Mouse (Mus musculus) thymus, postnatal 4 days (tissue): ENCODE results near the gene Smarca2.
"Not testable (repeated sequence)": the region's sequence is repeated elsewhere in the genome, so short reads cannot be mapped to it uniquely, and the experiment has no call there.

Experiments used
- DNase-seq: peaks from one replicate; pipeline ENCODE4 v3.0.0; 2021

Smarca2 gene

DNA sequence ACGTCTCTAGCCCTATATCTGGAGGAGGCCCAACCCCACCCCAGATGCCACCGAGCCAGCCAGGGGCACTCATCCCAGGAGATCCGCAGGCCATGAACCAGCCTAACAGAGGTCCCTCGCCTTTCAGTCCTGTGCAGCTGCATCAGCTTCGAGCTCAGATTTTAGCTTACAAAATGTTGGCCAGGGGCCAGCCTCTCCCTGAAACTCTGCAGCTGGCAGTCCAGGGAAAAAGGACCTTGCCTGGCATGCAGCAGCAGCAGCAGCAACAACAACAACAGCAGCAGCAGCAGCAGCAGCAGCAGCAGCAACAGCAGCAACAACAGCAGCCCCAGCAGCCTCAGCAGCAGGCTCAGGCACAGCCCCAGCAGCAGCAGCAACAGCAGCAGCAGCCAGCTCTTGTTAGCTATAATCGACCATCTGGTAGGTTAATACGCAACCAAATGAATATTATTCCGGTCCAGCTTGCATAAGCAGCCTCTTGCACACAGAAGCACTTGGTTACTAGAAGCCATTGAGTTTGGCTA is 25.9 kb downstream of the Smarca2 start:
- no peak for DNase-seq

- DNase-seq = no peak
Observed at GRCm38 (mm10) chr19:26632228-26632627, 27.4 kb downstream of the Smarca2 start.

GRCm38 (mm10) chr19:26640556-26640955 is 35.7 kb downstream of the Smarca2 start:
- no peak for DNase-seq

GRCm38 (mm10) chr19:26641269-26641668 is 36.4 kb downstream of the Smarca2 start:
- DNase-seq = no peak

DNA sequence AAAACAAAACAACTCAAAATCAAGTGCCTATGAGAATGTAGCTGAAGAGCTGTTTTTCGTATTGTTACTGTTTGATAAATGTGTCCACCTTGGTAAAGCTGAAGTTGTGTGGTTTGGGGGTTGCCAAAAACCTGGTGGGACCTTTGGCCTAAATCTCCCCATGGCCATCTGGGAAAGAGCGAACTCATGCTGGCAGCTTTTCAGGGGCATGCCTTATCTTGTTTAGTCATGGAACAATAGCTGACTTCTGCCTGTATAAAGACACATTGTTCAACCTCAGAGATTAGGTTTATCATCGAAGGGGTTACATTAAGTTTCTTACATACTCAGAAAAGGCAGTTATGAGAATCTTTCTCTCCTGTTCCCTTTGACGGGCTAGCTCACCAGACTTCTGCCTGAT is 38.2 kb downstream of the Smarca2 start:
- no peak for DNase-seq

GRCm38 (mm10) chr19:26643936-26644335 is 39.1 kb downstream of the Smarca2 start:
- DNase-seq = no peak

- DNase-seq = no peak
Observed at GRCm38 (mm10) chr19:26645016-26645415, 40.2 kb downstream of the Smarca2 start.

GRCm38 (mm10) chr19:26646128-26646527 is 41.3 kb downstream of the Smarca2 start:
- DNase-seq = peak; percentile 74

DNA sequence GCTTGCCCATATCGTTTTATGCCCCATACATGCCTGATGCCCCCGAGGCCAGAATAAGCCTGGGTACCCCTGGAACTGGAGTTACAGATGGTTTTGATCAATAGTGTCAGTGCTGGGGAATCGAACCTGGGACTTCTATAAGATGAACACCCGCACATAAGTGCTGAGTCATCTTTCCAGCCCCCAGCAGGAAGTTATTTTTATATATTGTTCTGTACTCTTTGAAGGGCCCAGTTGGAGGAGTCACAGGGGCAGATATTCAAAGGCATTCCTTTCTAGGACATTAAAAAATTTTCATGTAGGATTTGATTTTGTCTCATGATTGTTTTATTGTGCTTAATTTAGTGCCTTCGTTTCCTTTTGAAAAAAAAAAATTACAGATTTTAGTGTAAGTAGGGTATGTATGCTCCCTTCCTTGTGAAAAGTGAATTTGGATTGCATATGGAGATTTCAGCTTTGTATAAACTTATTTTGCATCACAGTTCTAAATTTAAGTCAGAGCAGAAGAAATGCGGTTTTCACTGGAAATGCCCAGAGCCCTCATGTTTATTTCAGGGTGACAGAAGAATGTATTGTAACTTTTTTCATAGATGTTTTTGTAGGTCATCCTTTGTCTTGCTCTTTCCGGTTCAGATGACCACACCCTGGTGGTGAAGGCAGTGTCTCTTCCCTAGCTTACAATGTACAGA is 45.9 kb downstream of the Smarca2 start:
- no peak for DNase-seq

- DNase-seq = no peak
Observed at GRCm38 (mm10) chr19:26658324-26658723, 53.5 kb downstream of the Smarca2 start.

GRCm38 (mm10) chr19:26659976-26660375 is 55.1 kb downstream of the Smarca2 start:
- no peak for DNase-seq

DNA sequence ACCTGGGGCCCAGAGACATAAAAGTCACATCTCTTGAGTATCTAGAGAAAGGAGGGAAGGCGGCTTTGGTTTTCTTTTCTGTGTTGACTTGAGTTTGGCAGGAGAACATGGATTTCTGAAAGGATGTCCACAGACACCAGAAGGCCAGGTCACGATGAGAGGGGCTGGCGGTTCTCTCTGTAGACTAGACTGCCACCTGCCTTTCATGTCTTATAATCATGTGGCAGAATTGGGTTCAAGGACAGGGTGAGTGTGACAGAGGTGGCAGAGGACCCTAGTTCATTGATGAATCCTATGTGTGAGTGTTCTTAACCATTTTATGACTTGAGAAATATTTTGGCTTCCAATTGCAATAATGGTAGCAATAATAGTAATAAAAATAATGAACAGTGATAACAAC is 56.3 kb downstream of the Smarca2 start:
- no peak for DNase-seq

GRCm38 (mm10) chr19:26666303-26666702 is 61.5 kb downstream of the Smarca2 start:
- no peak for DNase-seq

GRCm38 (mm10) chr19:26670089-26670488 is 65.2 kb downstream of the Smarca2 start:
- no peak for DNase-seq

DNA sequence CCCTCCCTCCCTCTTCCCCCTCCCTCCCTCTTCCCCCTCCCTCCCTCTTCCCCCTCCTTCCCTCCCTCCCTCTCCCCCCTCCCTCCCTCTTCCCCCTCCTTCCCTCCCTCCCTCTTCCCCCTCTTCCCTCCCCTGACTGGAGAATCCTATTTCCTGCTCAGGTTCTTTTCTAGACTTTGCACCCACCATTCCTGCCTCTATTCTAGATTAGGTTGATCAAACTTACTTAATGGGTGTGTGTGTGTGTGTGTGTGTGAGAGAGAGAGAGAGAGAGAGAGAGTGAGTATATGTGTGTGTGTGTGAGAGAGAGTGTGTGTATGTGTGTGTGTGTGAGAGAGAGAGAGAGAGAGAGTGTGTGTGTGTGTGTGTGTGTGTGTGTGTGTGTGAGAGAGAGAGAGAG is 66.6 kb downstream of the Smarca2 start:
- not testable (repeated sequence) for DNase-seq

GRCm38 (mm10) chr19:26675917-26676316 is 71.1 kb downstream of the Smarca2 start:
- DNase-seq = no peak

DNA sequence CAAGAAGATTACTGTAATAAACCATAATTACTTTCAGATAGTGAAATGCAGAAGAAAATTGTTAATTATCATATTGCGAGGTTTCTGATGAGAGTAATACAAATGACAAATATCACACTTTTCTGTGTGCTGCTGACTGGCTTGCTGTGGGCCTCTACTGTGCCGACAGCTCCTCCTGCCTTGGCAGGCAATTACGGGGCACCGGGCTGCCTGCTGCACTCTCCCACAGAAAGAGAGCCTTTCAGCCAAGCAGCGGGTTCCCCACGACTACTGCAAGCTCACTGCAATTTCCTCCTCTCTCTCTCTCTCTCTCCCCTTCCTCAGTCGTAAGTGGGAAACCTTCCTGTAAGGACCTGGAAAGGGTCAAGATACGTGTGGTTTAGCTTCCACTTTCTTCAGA is 73.7 kb downstream of the Smarca2 start:
- DNase-seq = no peak

DNA sequence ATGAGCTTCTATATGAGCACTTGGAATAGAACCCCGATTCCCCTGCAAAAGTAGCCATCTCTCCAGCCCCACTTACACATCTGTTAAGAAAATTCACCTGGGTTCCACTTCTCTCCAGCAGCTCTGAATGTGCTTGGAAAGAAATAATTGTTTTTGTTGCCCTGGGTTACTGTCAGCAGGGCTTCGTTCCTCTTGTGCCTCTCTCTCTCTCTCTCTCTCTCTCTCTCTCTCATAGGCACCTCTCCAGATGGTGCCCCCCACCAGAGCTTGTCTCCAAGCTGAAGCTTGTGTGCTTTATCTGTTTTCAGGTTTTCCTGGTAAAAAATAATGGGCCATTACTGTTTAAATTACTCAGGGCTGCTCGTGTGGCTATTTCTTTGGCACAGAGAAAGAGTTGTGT is 74.8 kb downstream of the Smarca2 start:
- no peak for DNase-seq

DNA sequence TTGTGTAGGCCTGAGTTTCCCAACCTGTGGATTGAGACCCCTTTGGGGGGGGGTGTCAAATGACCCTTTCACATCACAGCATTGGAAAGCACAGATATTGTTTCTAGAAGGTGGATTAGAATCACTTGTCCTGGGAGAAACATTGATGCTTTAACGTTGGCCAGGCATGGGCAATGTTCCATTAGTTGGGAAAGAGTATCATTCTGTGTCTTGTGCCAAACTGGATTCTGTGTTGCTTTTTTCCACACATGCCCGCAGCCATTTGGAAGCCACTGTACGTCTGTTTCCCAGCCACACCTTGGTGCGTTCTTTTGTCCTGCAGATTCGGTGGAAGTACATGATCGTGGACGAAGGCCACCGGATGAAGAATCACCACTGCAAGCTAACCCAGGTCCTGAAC is 76.7 kb downstream of the Smarca2 start:
- DNase-seq = no peak

GRCm38 (mm10) chr19:26682130-26682529 is 77.3 kb downstream of the Smarca2 start:
- DNase-seq = no peak

DNA sequence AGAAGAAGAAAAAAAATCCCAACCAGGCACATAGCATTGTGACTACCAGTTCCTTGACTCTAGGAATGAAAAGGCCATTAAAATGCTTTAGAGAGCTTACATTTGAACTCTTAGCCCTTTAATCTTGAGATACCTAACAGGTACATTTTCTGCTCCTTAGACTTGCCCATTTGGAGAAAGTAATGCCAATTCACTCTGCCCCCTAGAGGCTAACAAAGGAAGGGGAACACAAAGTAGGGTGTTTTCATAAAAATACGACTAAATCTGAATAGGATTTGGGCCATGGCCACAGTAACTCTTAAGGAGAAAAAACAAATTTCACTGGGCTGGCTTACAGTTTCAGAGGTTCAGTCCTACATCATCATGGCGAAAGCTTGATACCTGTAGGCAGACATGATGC is 77.9 kb downstream of the Smarca2 start:
- DNase-seq = no peak

DNA sequence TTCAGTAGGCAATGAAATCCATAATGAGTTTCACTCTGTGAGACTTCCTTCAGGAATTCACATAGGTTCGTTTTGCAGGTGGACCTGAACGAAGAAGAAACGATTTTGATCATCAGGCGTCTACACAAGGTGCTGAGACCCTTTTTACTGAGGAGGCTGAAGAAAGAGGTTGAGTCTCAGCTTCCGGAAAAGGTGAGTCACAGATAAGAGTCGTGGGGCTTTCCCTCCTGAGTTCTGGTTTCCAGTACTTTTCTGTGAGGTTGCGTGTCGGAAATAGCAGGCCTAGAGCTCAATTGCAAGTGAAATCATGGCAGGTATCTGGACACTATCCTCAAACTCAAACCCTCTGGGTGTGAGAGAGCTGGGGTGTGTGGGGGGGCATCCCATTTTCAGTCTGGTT is 78.9 kb downstream of the Smarca2 start:
- no peak for DNase-seq

DNA sequence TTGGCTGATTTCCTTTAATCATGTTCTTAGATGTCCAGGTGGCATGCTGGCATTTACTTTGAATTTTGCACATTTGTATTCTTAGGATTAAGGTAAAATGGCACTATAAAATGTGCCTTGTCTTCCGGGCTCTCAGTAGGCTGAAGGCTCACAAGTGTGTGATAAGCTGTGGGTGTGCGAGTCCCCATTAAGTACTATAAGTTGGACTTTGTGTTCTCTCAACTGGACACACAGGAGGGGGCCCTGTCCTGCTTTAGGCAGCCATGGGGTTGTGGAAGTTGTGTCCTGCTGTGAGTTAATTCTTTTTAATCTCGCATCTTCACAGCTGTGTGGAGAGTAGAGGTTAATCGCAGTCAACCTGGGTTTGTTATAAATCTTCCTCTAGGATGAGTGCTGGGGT is 85.7 kb downstream of the Smarca2 start:
- no peak for DNase-seq

GRCm38 (mm10) chr19:26697107-26697506 is 92.3 kb downstream of the Smarca2 start:
- DNase-seq = no peak

DNA sequence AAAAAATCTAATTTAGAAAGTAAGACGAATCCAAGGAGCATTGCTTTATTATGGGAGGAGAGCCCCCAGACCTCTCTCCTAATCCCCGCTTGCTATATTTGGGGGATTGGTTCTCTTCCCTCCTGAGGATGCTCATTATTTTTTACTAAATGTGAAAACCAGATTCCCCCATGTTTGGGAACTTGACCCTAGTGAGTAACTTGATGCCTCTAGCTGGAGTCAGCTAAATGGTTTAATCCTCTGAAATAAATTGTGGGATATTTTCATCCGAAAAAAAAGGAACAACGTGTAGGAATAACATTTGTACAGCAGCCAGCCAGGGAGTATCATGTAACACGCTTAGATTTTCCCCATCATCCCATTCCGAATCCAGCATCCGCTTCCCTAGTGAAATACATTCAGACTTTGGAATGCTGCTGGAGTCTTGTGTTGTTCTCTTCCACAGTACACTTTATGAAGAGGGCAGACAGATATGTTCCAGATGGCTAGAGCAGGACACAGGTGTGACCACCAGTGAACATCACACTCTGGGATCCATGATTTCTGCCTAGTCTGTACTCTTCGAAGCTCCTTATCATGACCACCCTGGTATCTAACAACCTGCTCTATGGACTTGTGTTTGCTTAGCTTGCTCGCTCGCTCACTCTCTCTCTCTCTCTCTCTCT is 99.8 kb downstream of the Smarca2 start:
- no peak for DNase-seq
